Mouse (Mus musculus) cerebellum, adult 2 months (tissue): Measurements from ENCODE around the gene Litaf.

Experiments
- CTCF ChIP-seq: fragments of 200-500 bp; IDR thresholded peaks from 2 replicates; pipeline ENCODE4 v1.5.1; 2011; ENCODE audit warnings: low read depth, mild to moderate bottlenecking, control low read depth, low read length, moderate library complexity, borderline replicate concordance; ENCODE audit not compliant: insufficient read depth
- POLR2A ChIP-seq: fragments of 200-500 bp; IDR thresholded peaks from 2 replicates; pipeline ENCODE4 v1.6.1; 2011; ENCODE audit warnings: low read length, control low read depth, borderline replicate concordance; ENCODE audit not compliant: insufficient read depth

GRCm38 (mm10) chr16:10952881-10953280 is 113.1 kb downstream of the Litaf start:
- TF ChIP-seq CTCF (no peak), POLR2A (no peak)
